Mouse (Mus musculus) c-Kit-positive CD71-positive TER-119-negative erythroid progenitor cells, embryonic 14.5 days (primary cell): Measurements from ENCODE around the gene Nt5dc2.

Experiments used
- DNase-seq: peaks from one replicate; pipeline ENCODE4 v3.0.0-alpha.2; 2013; ENCODE audit warnings: low read depth

Gene Nt5dc2

GRCm38 (mm10) chr14:31134015-31135000, 3.5 kb downstream of the Nt5dc2 start:
- no peak for DNase-seq

GRCm38 (mm10) chr14:31135495-31136410, 4.9 kb downstream of the Nt5dc2 start:
- DNase-seq = no peak

- DNase-seq = no peak
These were observed 5.8 kb downstream of the Nt5dc2 start for GRCm38 (mm10) chr14:31136411-31137280.

DNA sequence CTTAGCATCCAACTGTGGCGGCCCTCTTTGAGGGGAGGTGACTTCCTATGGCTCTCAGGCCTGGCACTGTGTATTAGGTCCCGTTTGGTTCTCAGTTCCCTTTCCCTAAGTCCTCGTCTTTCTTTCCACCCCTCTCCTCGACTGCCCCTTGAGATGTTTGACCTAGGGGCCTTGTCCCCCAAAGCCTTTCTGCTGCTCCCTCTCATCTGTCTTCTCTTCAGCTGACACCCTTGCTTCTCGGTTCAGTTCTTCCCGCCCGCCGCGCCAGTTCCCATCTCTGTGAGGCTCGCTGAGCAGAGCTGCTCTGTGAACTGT, 6.4 kb downstream of the Nt5dc2 start:
- DNase-seq = no peak

DNA sequence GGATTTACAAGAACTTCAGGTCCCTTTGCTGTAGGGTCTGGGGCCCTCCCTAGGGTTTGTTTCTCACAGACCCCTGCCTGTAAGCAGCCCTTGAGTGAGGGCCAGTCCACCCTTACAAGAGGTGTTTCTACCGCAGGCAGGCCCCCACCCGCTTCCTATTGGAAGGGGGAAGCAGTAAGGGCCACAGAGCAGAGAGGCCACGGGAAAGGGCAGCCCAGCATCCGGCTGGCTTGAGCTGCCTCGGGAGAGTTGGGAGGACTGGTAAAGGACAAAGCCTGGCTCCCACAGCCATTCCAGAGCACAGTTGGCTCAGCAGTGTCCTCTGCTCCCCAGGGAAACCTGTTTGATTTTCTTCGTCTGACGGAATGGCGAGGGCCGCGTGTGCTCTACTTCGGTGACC, 6.9 kb downstream of the Nt5dc2 start:
- DNase-seq = no peak

- DNase-seq = no peak
These were observed 7.5 kb downstream of the Nt5dc2 start for GRCm38 (mm10) chr14:31138219-31138896.

DNA sequence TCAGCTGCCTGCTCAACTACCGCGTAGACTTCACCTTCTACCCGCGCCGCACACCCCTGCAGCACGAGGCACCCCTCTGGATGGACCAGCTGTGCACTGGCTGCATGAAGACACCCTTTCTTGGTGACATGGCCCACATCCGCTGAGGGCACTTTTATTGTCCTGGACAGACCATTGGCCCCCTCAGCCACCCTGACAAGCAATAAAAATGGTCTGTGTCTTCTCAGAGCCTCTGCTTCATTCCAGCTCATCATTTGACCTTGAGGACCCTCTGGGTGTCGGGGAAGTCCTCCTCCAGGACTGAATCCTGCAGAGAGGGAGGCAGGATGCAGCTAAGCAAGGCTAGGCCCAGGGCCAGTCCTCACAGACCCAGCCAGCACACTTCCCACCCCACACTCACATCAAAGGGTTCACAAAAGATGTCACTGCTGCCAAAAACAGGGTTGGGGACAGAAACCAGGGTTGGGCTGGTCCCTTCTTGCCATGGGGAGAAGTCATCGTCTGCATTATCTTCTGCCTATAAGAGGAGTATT, 8.1 kb downstream of the Nt5dc2 start:
- no peak for DNase-seq

DNA sequence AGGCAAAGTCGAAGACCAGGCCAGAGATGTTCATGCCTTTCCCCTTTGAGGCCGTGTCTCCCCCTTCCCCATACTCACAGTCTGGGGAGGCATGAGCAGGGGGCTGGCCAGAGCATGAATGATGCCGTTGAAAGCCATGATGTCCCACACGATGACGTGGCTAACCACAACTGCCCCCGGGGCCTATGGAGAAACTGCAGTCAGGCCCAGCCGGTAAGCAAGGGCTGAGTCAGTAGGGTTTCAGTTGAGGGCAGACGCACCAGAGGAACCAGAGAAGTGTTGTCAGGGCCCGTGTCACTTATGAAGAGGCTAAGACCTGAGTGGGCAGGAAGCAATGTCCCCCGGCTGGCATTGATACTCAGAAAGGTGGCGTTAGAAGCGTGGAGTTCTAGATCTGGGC, 8.8 kb downstream of the Nt5dc2 start:
- no peak for DNase-seq

DNA sequence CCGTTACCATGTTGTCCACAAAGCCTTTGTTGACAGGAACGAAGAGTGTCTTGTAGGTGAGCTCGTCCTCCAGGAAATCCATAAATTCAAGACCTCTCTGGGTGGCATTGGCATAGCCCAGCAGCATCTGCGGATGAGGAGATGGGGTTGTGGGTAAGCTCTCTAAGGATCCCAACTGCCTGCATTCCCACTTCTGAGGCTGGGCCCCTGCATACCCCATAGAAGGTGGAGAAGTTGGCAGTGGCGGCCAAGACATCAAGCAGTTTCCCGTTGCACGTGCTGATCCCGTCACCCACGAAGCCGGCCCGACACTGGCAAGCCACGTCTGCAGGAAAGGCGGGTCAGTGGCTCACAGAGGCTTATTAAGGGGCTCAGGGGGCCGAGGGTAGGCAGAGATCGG, 9.3 kb downstream of the Nt5dc2 start:
- no peak for DNase-seq

DNA sequence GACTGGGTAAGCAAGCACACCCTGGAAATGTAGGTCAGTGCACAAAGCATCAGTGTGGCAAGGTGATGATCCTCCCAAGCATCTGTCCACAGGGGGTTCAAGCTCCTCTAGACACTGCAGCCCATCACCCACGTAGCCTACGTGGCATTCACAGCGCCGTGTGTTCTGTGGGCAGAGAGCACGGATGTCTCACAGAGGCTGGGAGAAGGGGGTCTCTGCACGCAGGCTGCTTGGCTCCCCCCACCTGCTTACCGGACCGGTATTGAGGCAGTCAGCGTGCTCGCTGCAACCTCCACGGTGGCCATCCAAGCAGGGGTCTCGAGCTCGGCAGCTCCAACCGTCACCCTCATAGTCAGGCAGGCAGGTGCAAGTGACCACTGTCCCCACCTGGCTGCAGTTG, 10.2 kb downstream of the Nt5dc2 start:
- no peak for DNase-seq

DNA sequence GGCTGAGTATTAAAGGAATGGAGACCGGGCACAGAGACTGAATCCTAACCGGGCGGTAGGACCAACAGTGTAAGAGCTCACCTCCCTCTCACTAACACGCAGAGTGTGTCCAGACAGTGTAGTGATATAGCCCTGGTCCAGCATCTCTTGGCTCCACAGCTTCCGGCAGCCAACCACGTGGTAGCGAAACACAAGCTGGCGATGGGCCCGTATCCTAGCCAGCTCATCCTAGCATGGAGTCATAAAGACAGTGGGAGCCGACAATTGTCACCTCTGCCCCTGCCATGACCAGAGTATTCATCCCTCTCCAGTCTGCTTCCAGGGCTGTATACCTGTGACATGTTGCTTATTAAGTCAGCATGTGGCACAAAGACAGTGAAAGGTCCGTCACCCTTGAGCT, 14.8 kb downstream of the Nt5dc2 start:
- no peak for DNase-seq

- DNase-seq = no peak
These were observed 29.6 kb downstream of the Nt5dc2 start for GRCm38 (mm10) chr14:31160196-31161150.

DNA sequence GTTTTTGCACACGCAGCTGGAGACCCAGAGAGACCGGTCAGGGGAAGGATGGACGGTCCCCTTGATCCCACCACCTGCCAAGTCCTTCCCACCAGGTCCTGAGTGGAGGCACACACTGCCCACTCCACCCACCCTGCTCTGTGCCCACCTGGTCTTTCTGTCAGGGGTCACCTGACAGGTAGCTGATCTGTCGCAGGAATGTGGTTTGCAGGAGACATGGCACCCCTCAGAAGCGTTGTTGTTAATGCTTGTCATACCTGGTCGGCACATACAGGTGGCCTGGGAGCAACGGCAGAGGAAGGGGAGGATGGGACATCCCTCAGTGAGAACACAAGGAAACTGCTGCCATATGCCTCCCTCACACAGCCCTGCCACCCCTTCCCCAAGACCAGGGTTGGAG, 30.3 kb downstream of the Nt5dc2 start:
- no peak for DNase-seq

DNA sequence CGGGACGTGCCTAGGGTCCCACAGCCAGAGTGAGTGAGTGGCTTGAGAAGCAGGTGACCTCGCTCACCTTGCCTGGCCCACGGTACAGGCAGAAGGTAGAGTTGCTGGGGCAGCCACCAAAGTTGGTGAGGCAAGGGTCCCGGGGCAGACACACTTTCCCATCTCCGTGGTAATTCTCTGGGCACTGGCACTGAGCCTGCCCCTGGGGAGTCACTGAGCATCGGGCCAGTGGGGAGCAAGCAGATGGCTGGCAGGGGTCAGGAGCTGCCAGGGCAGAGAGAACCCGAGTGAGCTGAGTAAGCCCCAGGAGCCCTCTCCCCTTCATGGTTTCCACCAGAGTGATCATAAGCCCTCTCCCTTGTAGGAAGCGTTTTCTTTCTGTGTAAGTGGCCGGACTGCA, 30.8 kb downstream of the Nt5dc2 start:
- DNase-seq = no peak

DNA sequence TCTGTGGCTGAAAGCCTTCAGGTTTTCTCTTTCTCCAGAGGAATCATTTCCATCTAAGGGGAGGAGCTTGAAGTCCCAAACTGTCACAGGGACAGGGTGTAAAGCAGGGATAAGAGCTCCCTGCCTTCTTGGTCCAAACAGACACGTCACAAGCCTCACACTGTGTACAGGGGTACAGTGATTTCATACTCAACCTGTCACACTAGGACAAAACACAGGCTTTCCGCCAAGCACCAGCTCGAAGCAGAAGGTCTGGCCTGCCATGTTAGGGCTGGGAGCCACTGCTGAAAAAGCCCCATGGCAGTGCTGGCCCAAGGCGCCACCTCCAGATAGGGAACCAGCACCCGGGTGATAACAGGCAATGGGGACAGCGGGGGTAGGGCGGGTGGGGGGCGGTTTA, 33.2 kb downstream of the Nt5dc2 start:
- DNase-seq = no peak

- DNase-seq = no peak
These were observed 34.2 kb downstream of the Nt5dc2 start for GRCm38 (mm10) chr14:31165010-31165409.

DNA sequence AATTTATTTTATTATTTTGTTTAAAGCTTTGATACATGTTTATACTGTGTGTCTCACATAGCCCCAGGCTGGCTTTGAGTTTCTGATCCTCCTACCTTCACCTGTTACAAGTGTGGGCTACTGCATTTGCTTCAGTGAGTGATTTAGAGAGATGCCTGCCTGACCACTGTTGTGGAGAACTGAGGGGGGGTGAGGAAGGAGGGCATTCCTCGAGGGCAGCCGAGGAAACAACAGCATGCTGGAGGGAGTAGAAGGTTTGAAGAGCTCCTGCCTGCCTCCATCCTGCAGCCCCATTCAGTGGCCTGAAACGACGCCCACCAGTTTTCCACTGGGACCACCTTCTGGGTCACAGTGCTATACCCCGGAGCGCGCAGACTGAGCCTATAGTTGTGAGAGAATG, 34.6 kb downstream of the Nt5dc2 start:
- DNase-seq = no peak

- DNase-seq = peak; percentile 9
These were observed 35.3 kb downstream of the Nt5dc2 start for GRCm38 (mm10) chr14:31165991-31166630.

DNA sequence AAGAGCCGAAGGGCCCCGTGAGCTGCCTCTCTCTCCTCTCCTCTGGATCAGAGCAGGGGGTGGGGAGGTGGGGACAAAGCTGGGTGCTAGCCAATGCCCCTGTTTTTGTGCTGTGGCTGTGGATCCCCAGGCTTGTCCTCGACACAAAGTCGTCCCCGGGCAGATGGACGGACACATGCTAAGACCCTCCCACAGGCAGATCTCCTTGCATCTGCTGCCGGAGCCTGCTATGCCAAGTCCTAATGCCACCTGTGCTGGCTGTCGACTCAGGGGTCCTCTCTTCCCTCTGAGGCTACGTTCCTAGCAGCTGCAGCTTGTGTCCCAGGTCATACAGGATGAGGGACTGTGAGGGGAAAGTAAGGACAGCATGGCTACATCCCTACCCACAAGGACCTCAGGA, 36.0 kb downstream of the Nt5dc2 start:
- DNase-seq = no peak

GRCm38 (mm10) chr14:31168425-31168824, 37.6 kb downstream of the Nt5dc2 start, which contains the start of gene Stab1:
Stab1 (minus strand) TSS chr14:31168641.
- no peak for DNase-seq
